Mouse (Mus musculus): ENCODE data around the gene S100a13. TPM values are rescaled to one million over a fixed set of nuclear protein-coding genes. Genes with fewer than 3 reads are reported as not detected.
A peak's percentile ranks its signal among the peaks of the same experiment; 100 is the strongest.

Gene S100a13
- polyA plus RNA-seq, 1 experiment from 2014 or later = 30.3 TPM

GRCm38 (mm10) chr3:90552231-90552630, 38.0 kb downstream of the S100a13 start:
- no peak overlapping the region for H3K27ac ChIP-seq (ENCODE audit: low read depth)
- no peak for ATAC-seq (replicated peaks; ENCODE audit: low FRiP score, low TSS enrichment, low read depth)

DNA sequence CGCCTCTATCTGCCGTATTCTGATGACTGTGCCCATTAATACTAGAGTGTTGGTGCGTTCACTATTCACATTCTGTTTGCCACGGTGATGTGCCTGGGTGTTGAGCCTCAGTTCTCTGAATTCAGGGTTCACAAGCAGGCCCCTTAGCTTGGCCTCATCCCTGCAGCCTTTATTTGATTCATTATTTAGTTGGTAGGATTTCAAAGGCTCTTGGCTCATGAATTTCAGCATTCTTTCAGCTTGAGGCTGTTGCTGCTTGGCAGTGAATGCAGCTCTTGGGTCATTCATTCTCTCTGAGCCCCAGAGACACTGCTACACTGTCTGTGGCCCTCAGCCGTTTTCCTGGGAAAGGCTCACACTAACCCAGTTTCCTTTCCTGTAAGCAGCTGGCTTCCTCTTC, 41.7 kb downstream of the S100a13 start:
- 74% methylated on average over 5 of the region's 5 CpGs for WGBS
- ATAC-seq (replicated peaks; ENCODE audit: low FRiP score, low TSS enrichment, low read depth) (no peak), DNase-seq (ENCODE audit: low spot score) (no peak)

More at GRCm38 (mm10) chr3:90552231-90552630, 38.0 kb downstream of the S100a13 start:
- Histone ChIP-seq H3K9ac (ENCODE audit: low read length) (no peak overlapping the region), H3K4me3 (ENCODE audit: low read depth, low read length) (no peak overlapping the region), H3K9me3 (ENCODE audit: control insufficient read depth, low read length) (no peaks in the 10 kb centered on the region), H3K4me1 (replicated peaks; ENCODE audit: control insufficient read depth, insufficient read depth, low read length) (no peaks in the 10 kb centered on the region), H3K27me3 (replicated peaks; ENCODE audit: control insufficient read depth, insufficient read depth, low read length) (no peaks in the 10 kb centered on the region), H3K4me2 (ENCODE audit: low read length) (no peak overlapping the region), H3K36me3 (ENCODE audit: control insufficient read depth, insufficient read depth, low read length) (no peaks in the 10 kb centered on the region)
- WGBS = 85% methylated on average over 2 of the region's 2 CpGs
- no peak for DNase-seq (ENCODE audit: low spot score)

DNA sequence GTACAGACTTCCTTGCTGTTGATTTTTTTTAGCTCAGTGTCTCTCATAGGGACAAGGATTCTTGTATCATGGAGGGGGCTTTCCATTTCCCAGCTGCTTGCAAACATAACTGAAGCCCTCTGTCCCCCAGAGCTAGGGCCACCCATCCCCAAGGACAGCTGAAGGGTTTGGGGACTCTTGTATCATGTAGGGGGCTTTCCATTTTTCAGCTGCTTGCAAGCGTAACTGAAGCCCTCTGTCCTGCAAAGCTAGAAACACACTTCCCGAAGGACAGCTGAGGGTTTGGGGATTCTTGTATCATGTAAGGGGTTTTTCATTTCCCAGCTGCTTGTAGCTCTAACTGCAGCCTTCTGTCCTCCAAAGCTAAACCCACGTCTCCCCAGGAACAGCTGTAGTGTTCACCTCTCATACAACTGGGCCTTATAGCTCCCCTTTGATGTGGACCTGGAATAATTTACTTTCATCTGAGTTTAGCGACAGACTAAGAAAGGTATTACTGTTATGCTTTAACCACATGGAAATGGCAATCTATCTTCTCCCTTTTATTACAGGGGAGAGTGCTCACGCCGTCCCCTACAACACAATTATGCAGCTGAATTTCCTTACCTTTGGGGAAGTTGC, 45.9 kb downstream of the S100a13 start, which contains the start of gene S100a3:
Gene S100a3 (plus strand): TSS at position 571 of the 621 bp plus-strand sequence.
- Histone ChIP-seq H3K9ac (ENCODE audit: low read length) (no peak within 1 kb of the TSS), H3K4me3 (ENCODE audit: low read depth, low read length) (no peak within 1 kb of the TSS), H3K36me3 (ENCODE audit: control insufficient read depth, insufficient read depth, low read length) (no peaks in the 10 kb centered on the region), H3K9me3 (ENCODE audit: control insufficient read depth, low read length) (no peaks in the 10 kb centered on the region), H3K27me3 (replicated peaks; ENCODE audit: control insufficient read depth, insufficient read depth, low read length) (no peaks in the 10 kb centered on the region), H3K4me1 (replicated peaks; ENCODE audit: control insufficient read depth, insufficient read depth, low read length) (no peaks in the 10 kb centered on the region), H3K4me2 (ENCODE audit: low read length) (no peak within 1 kb of the TSS), H3K27ac (ENCODE audit: low read depth) (no peak within 1 kb of the TSS)
- DNase-seq (ENCODE audit: low spot score) (peak; percentile 1), ATAC-seq (replicated peaks; ENCODE audit: low FRiP score, low TSS enrichment, low read depth) (no peak)
- WGBS = 74% methylated on average over 6 of the region's 6 CpGs

More for the DNA sequence above, 41.7 kb downstream of the S100a13 start:
- no peaks in the 10 kb centered on the region for H3K4me1 ChIP-seq (replicated peaks; ENCODE audit: control insufficient read depth, insufficient read depth, low read length)
- no peaks in the 10 kb centered on the region for H3K9me3 ChIP-seq (ENCODE audit: control insufficient read depth, low read length)
- no peak overlapping the region for H3K4me3 ChIP-seq (ENCODE audit: low read depth, low read length)
- no peak overlapping the region for H3K4me2 ChIP-seq (ENCODE audit: low read length)
- no peak overlapping the region for H3K27ac ChIP-seq (ENCODE audit: low read depth)
- H3K36me3 ChIP-seq (ENCODE audit: control insufficient read depth, insufficient read depth, low read length) = no peaks in the 10 kb centered on the region
- H3K27me3 ChIP-seq (replicated peaks; ENCODE audit: control insufficient read depth, insufficient read depth, low read length) = no peaks in the 10 kb centered on the region
- H3K9ac ChIP-seq (ENCODE audit: low read length) = no peak overlapping the region

Other genes with a start within 250 kb of the S100a13 start
- 3.6 and 4.9 TPM in 2 replicates for gene Dennd4b, start 249.2 kb upstream of the S100a13 start, polyA plus RNA-seq (2014; fragmentation: Nextera tagmentation; extraction: Ambion mirVana)
- 15.5 and 16.0 TPM in 2 replicates for gene Gatad2b, start 221.3 kb upstream of the S100a13 start, polyA plus RNA-seq (2014; fragmentation: Nextera tagmentation; extraction: Ambion mirVana)
- 10.2 and 11.0 TPM in 2 replicates for gene Slc27a3, start 124.5 kb upstream of the S100a13 start, polyA plus RNA-seq (2014; fragmentation: Nextera tagmentation; extraction: Ambion mirVana)
- 31.2 and 31.7 TPM in 2 replicates for gene Ints3, start 80.8 kb upstream of the S100a13 start, polyA plus RNA-seq (2014; fragmentation: Nextera tagmentation; extraction: Ambion mirVana)
- gene Npr1, start 48.6 kb upstream of the S100a13 start, polyA plus RNA-seq (2014; fragmentation: Nextera tagmentation; extraction: Ambion mirVana) = 5.3 and 5.9 TPM in 2 replicates
- gene Ilf2, start 38.3 kb upstream of the S100a13 start, polyA plus RNA-seq (2014; fragmentation: Nextera tagmentation; extraction: Ambion mirVana) = 188 and 207 TPM in 2 replicates
- gene Snapin, start 23.4 kb upstream of the S100a13 start, polyA plus RNA-seq (2014; fragmentation: Nextera tagmentation; extraction: Ambion mirVana) = 67.5 and 80.6 TPM in 2 replicates
- gene Chtop, start 4.9 kb upstream of the S100a13 start, polyA plus RNA-seq (2014; fragmentation: Nextera tagmentation; extraction: Ambion mirVana) = 86.4 and 87.0 TPM in 2 replicates
- gene S100a1, start within 50 bp of the S100a13 start, polyA plus RNA-seq (2014; fragmentation: Nextera tagmentation; extraction: Ambion mirVana) = 50.7 and 66.8 TPM in 2 replicates
- 0.91 and 1.0 TPM in 2 replicates for gene S100a14, start 12.4 kb downstream of the S100a13 start, polyA plus RNA-seq (2014; fragmentation: Nextera tagmentation; extraction: Ambion mirVana)
- gene S100a16, start 22.8 kb downstream of the S100a13 start, polyA plus RNA-seq (2014; fragmentation: Nextera tagmentation; extraction: Ambion mirVana) = 107 and 121 TPM in 2 replicates
- 0.39 and 0.81 TPM in 2 replicates for gene S100a3, start 46.1 kb downstream of the S100a13 start, polyA plus RNA-seq (2014; fragmentation: Nextera tagmentation; extraction: Ambion mirVana)
- not detected in 2 replicates for gene S100a2, start 75.8 kb downstream of the S100a13 start, polyA plus RNA-seq (2014; fragmentation: Nextera tagmentation; extraction: Ambion mirVana)
- not detected in 2 replicates for gene Gm42674, start 87.5 kb downstream of the S100a13 start, polyA plus RNA-seq (2014; fragmentation: Nextera tagmentation; extraction: Ambion mirVana)
- 4.1 and 5.3 TPM in 2 replicates for gene S100a4, start 89.3 kb downstream of the S100a13 start, polyA plus RNA-seq (2014; fragmentation: Nextera tagmentation; extraction: Ambion mirVana)
- gene S100a5, start 94.1 kb downstream of the S100a13 start, polyA plus RNA-seq (2014; fragmentation: Nextera tagmentation; extraction: Ambion mirVana) = 5.1 and 8.6 TPM in 2 replicates
- gene S100a6, start 98.4 kb downstream of the S100a13 start, polyA plus RNA-seq (2014; fragmentation: Nextera tagmentation; extraction: Ambion mirVana) = 359 and 401 TPM in 2 replicates
- 0.13 TPM in 1 of 2 replicates, not detected in the other for gene S100a7a, start 139.6 kb downstream of the S100a13 start, polyA plus RNA-seq (2014; fragmentation: Nextera tagmentation; extraction: Ambion mirVana)
- gene S100a8, start 154.5 kb downstream of the S100a13 start, polyA plus RNA-seq (2014; fragmentation: Nextera tagmentation; extraction: Ambion mirVana) = 2.3 and 14.3 TPM in 2 replicates
- gene S100a9, start 181.3 kb downstream of the S100a13 start, polyA plus RNA-seq (2014; fragmentation: Nextera tagmentation; extraction: Ambion mirVana) = 1.6 and 5.3 TPM in 2 replicates
- not detected in 2 replicates for gene Pglyrp4, start 212.5 kb downstream of the S100a13 start, polyA plus RNA-seq (2014; fragmentation: Nextera tagmentation; extraction: Ambion mirVana)

All from intestine, embryonic 14.5 days (tissue).